Mouse (Mus musculus) urinary bladder, adult 2 months (tissue): ENCODE measurements around the gene Xrn1. TPM values are rescaled to one million over a fixed set of nuclear protein-coding genes. Genes with fewer than 3 reads are reported as not detected.
A peak's percentile ranks its signal among the peaks of the same experiment; 100 is the strongest.
"Not testable (repeated sequence)": the region's sequence is repeated elsewhere in the genome, so short reads cannot be mapped to it uniquely, and the experiment has no call there.

Experiments used
- DNase-seq: peaks from one replicate; pipeline ENCODE4 v3.0.0; 2022; ENCODE audit warnings: low spot score
- polyA plus RNA-seq: library from polyadenylated mRNA; depleted of rRNA; stranded (reverse); fragments of >200 nt; gene quantifications from 2 replicates; pipeline ENCODE4 v1.2.3, GENCODE M21; 2012; rRNA removed

Xrn1 gene
- 10.0 and 10.9 TPM in 2 replicates for polyA plus RNA-seq

- peak; percentile 77 for DNase-seq
Measured at GRCm38 (mm10) chr9:95954585-95955461, at the start of gene Xrn1. TSS of gene Xrn1 (plus strand) at chr9:95954760.

DNA sequence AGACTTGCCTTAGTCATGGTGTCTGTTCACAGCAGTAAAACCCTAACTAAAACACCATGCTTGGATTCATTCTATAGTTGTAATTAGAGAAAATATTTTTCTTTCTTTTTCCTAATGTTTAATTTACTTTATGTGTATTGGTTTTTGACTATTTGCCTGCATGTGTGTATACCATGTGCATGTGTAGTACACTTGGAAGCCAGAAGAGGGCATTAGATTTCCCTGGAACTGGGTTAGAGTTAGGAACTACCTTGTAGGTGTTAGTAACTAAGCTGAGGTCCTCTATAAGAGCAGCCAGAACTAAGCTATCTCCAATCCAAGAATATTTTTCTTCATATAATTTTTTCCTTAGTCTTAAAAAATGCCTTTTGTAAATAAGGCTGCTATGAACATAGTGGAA lies 21.7 kb upstream of the Xrn1 start:
- no peak for DNase-seq

GRCm38 (mm10) chr9:95953658-95954057 lies 902 bp upstream of the Xrn1 start:
- no peak for DNase-seq

GRCm38 (mm10) chr9:95954226-95954584 lies 355 bp upstream of the Xrn1 start:
- DNase-seq: no peak

- DNase-seq: no peak
Measured at GRCm38 (mm10) chr9:95957611-95958010, 3.1 kb downstream of the Xrn1 start.

DNA sequence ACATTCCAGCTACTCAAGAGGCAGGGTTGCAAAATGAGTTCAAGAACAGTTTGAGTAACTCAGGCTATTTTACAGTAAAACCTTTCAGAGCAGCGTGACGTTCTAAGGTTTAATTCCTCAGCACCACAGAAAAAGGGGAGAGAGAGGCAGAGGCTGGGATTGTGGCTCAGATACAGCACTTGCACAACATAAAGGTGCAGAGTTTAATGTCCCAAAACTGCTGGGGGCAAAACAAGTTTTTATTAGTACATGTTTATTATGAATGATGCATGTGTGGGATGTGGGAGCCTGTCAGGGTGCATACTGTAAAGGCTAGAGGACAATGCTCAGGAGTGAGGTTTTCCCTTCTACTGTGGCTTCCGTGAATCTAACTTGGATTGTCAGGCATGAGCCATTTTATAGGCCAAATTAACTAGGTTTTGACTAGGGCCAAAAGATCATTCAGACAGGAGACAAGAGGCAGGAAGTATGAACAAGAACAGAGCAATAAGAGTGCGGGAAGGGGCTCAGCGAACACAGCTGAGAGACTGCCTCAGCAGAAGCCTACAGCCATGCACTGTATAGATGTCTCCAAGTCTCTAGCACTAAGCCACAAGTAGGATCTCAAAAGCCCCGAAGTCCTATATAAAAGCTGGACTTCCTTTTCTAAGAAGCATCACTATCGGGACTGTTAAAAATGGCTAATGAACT lies 3.6 kb downstream of the Xrn1 start:
- no peak for DNase-seq

GRCm38 (mm10) chr9:95958731-95959105 lies 4.2 kb downstream of the Xrn1 start:
- DNase-seq: not testable (repeated sequence)

GRCm38 (mm10) chr9:95959246-95959645 lies 4.7 kb downstream of the Xrn1 start:
- no peak for DNase-seq

- no peak for DNase-seq
Measured at GRCm38 (mm10) chr9:95959732-95960428, 5.3 kb downstream of the Xrn1 start.

DNA sequence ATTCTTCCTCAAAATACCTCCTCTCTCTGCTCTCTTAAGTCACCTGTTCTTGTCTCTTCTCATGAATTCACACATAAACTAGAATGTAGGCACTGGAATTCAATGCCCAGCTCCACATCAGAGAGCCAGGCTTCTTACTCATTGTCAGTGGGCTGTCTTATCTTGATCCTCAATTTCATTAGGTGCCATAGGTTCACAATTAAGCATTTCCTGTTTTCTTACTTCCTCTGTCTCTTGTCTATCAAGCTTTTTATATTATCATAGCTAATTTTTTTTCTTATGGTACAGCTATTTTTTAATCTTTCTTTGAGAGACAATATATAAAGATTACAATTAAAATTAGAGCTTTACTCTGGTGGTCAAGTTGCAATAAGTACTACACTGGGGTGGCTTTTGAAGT lies 6.5 kb downstream of the Xrn1 start:
- DNase-seq: no peak

GRCm38 (mm10) chr9:95964037-95964436 lies 9.5 kb downstream of the Xrn1 start:
- DNase-seq: no peak

DNA sequence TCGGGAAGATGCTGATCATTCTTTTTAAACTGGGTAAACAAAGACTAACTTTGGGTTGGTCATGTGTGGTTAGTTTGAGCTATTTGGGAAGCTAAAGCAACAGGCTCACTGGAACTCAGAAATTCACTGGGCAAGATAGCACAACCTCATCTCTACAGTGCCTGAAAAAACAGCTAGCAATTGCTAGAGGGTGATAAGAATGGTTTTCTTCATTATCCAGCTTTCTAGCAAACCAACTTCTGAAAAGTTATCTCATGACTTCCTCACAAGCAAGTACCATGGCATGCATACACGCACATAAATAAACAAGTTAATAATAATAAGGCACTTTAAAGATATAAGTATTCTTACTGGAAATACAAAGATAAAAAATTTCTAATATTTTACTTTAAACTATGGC lies 23.7 kb downstream of the Xrn1 start:
- no peak for DNase-seq

- no peak for DNase-seq
Measured at GRCm38 (mm10) chr9:95979896-95980295, 25.3 kb downstream of the Xrn1 start.

DNA sequence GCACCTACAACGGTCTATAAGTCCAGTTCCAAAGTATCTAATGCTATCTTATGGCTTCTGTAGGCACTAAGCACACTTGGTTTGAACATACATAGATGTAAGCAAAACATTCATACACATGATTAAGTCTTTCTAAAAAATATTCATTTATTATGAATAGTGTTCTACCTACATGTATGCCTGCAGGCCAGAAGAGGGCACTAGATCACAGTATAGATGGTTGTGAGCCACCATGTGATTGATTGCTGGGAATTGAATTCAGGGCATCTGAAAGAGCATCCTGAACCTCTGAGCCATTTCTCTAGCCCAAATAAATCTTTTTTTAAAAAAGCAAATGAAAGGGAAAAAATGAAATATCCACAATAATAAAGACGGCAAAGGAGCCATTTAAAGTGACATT lies 37.7 kb downstream of the Xrn1 start:
- DNase-seq: no peak

DNA sequence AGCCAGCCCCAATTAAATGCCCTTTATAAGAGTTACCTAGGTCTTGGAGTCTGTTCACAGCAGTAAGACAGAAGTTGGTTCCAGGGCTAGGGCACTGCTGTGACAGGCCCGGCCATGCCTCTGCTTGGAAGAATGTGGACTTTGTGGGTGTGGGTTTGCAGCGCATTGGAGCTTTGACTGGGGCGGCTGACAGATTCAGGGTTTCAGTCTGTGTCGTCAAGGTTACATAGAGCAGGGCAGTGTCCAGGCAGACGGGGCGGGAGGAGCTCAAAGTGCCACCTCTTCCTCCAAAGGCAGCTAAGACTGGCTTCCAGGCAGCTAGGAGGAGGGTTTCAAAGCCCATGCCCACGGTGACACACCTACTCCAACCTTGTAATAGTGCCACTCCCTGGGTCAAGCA lies 49.9 kb downstream of the Xrn1 start:
- DNase-seq: peak; percentile 41

- DNase-seq: no peak
Measured at GRCm38 (mm10) chr9:96010664-96011063, 56.1 kb downstream of the Xrn1 start.

GRCm38 (mm10) chr9:96023921-96024320 lies 69.4 kb downstream of the Xrn1 start:
- DNase-seq: no peak

- no peak for DNase-seq
Measured at GRCm38 (mm10) chr9:96027913-96028312, 73.4 kb downstream of the Xrn1 start.

GRCm38 (mm10) chr9:96028818-96029217 lies 74.3 kb downstream of the Xrn1 start:
- DNase-seq: no peak

GRCm38 (mm10) chr9:96029886-96030285 lies 75.3 kb downstream of the Xrn1 start:
- DNase-seq: no peak

DNA sequence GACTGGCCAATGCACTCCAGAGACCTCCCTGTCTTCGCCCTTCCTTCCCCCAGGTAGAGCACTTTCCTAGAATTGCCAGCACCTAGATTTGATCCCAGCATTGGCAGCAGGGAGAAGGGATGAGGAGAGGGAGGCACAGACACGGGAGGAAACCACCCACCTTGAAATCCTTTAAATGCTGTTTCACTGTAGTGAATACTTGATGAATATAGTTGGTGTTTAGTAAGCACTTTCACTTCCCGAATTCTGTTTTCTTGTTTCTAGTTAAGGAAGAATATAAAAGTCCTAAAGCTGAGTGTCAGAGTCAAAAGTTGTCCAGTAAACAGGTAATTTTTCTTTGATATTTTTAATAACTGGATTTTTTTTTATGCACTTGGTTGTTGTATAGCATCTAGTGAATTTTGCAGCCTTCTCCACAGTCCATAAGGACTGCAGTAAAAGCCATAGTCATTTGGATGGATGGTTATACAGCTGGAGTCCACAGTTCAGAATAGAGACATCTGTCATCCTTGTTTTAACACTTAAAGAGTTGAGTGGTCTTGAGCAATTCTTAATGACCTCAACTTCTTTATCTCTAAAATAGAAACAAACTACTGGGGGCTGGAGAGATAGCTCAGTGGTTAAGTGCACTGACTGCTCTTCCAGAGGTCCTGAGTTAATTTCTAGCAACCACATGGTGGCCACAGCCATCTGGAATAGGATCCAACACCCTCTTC lies 81.0 kb downstream of the Xrn1 start:
- no peak for DNase-seq

DNA sequence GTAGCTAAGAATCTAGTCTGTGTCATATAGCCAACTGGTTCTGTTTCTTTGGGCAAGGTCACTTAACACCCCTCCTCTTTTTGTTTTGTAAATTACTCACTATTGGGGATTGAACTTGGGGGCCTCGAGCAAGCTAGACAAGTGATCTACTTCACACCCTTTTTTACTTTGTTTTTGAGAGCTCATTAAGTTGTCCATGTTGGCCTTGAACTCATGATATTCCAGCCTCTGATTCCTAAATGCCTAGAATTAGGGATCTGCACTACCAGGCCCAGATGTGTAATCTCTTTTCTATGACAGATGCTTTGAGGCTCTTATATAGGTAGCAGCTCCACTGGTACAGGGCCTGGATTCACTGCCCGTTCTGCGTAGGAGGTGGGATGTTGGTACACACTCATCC lies 89.7 kb downstream of the Xrn1 start:
- DNase-seq: no peak
